Mouse (Mus musculus) layer of hippocampus, adult 9-10 months (tissue): ENCODE measurements around the gene Pla2g3.
A peak's percentile ranks its signal among the peaks of the same experiment; 100 is the strongest.

Experiments used
- DNase-seq: peaks from one replicate; pipeline ENCODE4 v3.0.0; 2022; ENCODE audit warnings: low spot score

The Pla2g3 gene

GRCm38 (mm10) chr11:3520919-3521318, 32.8 kb downstream of the Pla2g3 start:
- DNase-seq = no peak

DNA sequence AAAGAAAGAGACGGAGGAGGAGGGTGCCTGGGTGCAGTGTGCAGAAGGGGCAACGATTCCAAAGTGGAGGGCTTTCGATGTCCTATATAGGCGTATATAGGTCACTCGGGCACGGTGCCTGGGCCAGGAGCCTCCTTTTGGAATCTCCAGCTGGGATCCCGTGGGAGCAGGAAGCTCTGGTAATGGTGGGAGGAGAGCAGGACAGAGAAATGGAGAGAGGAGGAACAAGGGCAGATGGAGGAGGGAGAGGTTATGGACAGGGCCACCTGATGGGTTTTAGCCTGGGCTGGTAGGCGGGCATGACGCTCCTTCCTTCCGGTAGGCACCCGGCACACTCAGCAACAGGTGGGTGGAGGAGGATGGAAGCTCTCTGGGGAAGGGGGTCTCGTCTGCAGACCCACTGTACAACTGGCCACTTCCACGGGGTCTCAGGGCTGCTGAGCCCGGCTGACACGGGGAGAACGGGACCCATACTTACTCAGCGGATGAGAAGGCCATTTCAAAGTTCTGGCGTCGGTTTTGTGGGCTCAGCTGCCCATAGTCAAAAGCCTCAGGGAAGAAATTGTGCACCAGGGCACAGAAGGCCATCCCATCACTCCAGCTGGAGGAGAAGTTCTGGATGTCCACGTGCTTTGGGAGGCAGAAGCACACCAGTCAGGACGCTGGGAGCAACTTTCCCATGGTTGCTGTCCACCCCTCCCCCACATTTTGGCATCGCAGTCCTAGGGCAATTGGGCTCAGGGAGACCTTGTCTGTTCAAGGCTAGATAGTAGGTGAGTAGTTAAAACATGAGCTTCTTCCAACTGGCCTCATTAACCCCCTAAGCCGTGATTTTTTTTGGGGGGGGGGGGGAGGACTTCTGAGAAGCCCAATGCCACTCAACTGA, 33.5 kb downstream of the Pla2g3 start:
- no peak for DNase-seq

DNA sequence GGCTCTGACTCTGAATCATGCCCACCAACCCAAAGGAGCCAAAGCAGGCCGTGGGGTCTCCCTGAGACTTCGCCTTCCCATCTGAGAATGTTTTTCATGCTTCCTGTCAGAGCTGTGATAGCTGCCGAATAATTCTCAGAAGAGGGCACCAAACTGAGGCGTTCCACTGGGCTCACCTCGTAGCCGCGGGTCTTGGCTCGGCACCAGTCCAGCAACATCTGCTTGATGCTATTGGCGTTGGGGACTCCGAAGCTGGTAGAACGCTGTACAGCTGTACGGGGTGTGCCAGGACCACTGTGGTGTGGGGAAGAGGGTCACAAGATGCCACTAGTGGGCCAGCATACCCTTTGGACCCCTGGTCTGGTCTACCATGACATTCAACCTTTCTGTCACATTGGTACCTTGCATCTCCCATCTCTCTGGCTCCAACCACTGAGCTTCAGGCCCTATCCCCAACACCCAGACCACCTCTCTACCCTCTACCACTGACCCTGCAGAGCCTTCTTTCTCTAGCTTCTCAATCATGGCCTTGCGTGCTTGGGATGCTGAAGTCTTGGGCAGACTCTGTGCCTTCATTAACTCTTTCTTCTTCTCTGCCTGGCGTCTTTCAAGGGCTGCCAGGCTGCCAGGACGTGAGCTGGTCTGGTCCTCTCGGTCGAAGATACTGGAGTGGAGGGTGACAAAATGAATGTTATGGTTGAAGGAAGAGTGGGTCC, 34.4 kb downstream of the Pla2g3 start:
- no peak for DNase-seq

GRCm38 (mm10) chr11:3523840-3524582, 35.9 kb downstream of the Pla2g3 start:
- no peak for DNase-seq

GRCm38 (mm10) chr11:3525560-3525959, 37.5 kb downstream of the Pla2g3 start:
- DNase-seq = no peak

DNA sequence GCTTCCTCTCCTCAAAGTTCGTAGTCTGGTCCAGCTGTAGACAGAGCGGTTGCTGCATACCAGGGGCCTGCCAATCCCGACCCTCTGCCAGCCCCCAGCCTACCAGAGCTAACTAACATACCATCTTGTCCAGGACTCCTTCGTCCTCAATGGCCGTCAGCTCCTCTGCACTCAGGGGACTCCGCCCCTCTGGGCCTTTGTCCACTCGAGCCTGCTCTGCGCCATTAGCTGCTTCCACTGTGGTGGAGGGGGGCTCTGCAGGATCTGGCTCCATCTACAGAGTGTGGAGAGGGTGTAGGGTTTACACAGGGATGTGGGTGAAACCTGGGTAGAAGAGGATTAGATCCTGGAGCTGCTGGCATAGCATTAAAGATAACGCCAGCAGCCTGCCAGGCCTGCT, 38.1 kb downstream of the Pla2g3 start:
- no peak for DNase-seq

- DNase-seq = no peak
These were observed 39.1 kb downstream of the Pla2g3 start for GRCm38 (mm10) chr11:3526979-3527738.

DNA sequence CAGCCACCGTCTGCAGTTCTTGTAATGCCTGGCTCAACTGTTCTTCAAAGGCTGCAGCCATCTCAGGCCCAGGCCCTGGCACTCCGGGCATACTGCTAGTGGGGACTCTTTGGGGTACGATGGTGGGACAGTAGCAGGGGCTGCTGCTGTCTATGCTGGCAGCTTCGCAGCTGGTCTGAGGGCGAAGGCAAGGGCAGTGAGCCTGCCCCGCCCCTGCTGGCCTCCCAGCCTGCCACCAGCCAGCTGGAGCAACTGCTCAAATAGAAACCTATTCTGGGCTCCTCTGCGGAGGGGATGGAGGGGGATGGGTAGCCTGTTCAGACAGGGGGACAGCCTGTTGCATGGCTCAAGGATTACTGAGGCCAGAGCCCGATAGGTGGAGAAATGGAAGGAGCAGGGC, 39.7 kb downstream of the Pla2g3 start:
- no peak for DNase-seq

GRCm38 (mm10) chr11:3528208-3528607, 40.1 kb downstream of the Pla2g3 start:
- no peak for DNase-seq

GRCm38 (mm10) chr11:3529476-3530252, 41.6 kb downstream of the Pla2g3 start:
- DNase-seq = no peak

- no peak for DNase-seq
These were observed 42.6 kb downstream of the Pla2g3 start for GRCm38 (mm10) chr11:3530731-3531130.

DNA sequence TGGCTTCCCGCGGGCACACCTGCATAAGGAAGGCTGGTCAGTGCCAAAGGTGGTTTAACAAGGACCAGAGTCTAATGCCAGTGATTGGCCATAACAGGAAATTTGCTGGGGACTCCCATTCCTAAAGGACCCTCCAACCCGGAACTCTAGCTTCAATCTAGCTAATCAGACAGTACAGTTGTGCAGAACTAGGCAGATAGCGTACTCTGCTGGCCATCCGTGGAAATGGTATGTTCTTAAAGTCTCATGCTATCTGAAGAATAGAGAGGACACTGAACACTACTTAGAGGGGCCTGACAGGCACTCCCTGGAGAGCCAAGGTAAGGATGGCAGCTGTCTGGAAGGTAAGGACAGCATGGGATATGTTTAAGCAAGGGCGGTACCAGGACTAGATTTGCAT, 43.5 kb downstream of the Pla2g3 start:
- DNase-seq = no peak

DNA sequence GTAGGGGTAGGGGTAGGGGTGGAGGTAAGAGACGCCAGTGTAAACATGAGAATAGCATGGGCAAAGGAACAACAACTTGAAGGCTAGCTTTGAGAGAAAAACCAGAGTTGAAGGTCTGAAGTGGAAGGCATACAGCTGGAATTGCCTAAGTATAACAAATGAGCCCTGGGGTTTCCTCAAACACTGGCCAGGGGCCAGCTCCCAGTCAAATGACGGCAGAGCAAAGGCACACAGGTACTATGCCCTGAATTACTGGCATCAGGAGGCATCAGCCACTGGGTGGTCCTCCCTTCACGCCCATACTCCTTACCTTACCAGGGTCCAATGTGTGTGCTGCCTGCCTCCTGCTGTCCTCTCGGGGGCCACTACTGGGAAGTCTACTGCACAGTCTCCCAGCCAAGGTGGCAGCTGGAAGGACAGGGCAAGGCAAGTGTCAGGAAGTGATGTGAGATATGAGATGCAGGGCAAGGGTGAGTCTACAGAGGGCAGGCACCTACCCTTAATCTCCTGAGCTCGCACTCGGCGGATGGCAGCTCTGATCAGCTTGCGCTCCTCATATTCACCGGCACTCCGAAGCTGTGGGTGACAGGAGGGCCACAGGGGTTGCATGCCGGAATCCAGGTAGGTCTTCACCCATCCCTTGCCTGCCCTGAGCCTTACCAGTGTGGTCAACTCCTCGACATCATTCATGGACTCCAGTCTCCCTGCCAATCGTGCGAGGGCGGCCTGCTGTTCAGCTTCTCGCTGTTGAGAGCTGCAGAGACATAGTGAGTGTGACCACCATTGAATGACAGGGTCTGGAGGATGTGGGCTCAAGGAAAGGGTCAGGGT, 44.2 kb downstream of the Pla2g3 start:
- no peak for DNase-seq

- no peak for DNase-seq
These were observed 45.4 kb downstream of the Pla2g3 start for GRCm38 (mm10) chr11:3533406-3533932.

DNA sequence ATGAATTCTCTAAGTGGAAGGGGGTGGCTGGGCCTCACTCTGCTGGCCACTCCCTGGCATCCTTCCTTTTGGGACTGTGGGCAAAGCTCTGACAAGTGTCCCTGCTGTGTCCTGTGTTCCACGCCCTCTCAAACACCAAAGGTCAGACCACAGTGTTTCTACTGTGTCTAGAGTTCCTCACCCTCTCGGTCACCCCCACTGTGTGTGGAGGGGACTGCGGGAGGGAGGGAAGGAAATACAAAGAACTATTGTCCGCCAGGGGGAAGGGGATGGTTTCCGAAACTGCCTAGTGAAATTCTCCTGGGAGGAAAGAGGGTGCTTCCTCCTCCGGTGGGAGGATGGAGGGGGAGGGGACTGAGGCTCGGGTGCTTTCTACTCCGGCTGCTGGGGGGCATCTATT, 46.9 kb downstream of the Pla2g3 start:
- DNase-seq = no peak

GRCm38 (mm10) chr11:3535406-3535986, 47.4 kb downstream of the Pla2g3 start:
- DNase-seq = peak; percentile 87

DNA sequence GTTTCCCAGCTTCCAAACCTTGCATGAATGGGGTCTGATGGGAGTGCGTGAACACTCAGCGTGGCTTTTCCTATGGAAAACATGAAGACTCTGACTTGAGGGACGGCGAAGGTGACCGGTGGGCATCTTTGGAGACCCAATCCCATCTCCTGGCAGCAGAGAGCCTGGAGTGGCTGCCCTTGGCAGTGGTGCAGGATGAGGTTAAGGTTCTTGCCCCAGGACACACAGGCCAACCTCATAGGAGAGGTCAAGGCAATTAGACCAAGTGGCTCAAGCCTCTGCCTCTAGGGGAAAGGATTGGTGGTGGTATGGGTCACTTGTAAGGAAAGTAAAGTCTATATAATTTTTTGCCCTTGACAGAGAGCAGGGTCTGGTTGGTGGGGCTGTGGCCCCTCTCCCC, 48.0 kb downstream of the Pla2g3 start:
- DNase-seq = no peak

DNA sequence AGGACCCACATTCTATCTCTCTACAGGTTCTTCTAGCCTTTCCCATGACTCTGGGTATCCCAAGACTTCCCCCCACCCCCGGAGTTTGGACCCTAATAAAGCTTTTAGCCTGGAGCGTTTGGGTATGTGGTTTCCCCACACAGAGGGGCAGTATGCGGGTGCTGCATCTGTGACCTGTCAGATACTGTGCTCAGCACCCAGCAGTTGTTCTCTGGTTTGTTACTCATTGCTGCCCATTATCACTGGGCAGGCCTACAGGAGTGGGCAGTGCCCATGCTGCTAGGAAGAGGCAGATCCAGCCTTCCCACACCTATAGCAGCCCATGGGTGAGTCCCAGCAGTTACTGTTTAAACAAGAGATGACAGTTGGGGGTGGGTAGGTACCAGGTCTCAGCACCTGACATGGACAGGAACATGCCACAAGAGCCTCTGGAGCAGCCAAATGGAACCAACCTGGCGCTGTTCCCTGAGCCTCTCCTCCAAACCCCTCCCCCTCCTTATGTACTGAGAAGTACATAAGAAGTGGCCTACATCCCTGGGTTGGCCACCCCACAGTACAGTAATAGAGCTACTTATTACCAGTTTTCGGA, 48.8 kb downstream of the Pla2g3 start:
- no peak for DNase-seq

DNA sequence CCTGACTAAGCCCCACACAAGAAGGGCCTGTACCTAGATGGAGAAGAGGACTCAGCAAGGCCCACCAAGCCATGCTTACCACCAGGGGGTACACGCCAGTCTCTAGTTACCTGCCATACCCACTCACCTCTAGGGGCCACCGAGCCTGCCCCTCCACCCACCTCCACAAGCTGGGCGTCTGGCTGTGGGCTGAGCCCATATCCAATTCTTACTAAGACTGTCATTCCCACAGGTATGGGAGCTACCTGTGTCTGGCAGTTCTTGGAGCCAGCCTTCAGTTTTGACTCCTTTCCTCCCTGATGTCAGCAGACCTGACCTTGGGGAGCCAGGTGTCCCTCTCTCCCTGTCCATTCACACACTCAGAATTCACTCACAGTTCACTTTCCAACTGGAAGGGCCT, 49.6 kb downstream of the Pla2g3 start:
- DNase-seq = no peak
